8 mouse cellular contexts compared by ENCODE assay signal in genomic region chr6:125192841-125193240, GRCm38 (mm10). TPM values are rescaled to one million over a fixed set of nuclear protein-coding genes. Genes with fewer than 3 reads are reported as not detected.
A peak's percentile ranks its signal among the peaks of the same experiment; 100 is the strongest.
DNase-seq lines count a peak whose midpoint lies in the region; ATAC-seq and TF ChIP-seq lines count a peak whose summit lies in the region.

No protein-coding gene starts in this region.

- DNase-seq in liver, adult 2 months (ENCODE audit: extremely low read depth, low read depth, low spot score) = no peak
- DNase-seq in liver = no peak
- DNase-seq in c-Kit-positive CD71-positive TER-119-positive erythroid progenitor cells, embryonic 14.5 days (ENCODE audit: low spot score) = peak; percentile 27
- no peak for DNase-seq in hindbrain, postnatal 0 days (ENCODE audit: low spot score)
- DNase-seq in frontal cortex, adult 2 months (ENCODE audit: extremely low spot score in 1 of 2, low spot score in 1 of 2) = no peak
- DNase-seq in retina, embryonic 14.5 days (ENCODE audit: low spot score) = no peak
- DNase-seq in ovary, adult 18-20 months (ENCODE audit: low spot score) = no peak

- H3K36me3 ChIP-seq in liver, adult 2 months (ENCODE audit: control insufficient read depth, insufficient read depth, low read length) = peaks cover 13% of the 10 kb centered on the region; the same call in 1 of the 2 replicates
- H3K36me3 ChIP-seq in hindbrain, postnatal 0 days (ENCODE audit: insufficient read depth, low read length) = peaks cover 23% of the 10 kb centered on the region
- H3K36me3 ChIP-seq in myocyte (ENCODE audit: control insufficient read depth, insufficient read depth) = peaks cover 14% of the 10 kb centered on the region

- WGBS in liver, adult 2 months = 32% methylated on average over 5 of the region's 5 CpGs
- 51% methylated on average over 5 of the region's 5 CpGs for WGBS in hindbrain, postnatal 0 days

- peak overlapping the region; percentile 86; the same call in 1 of the 2 replicates for H3K27ac ChIP-seq in liver, adult 2 months (replicated peaks; ENCODE audit: insufficient read depth, low read depth, low read length)
- H3K27ac ChIP-seq in hindbrain, postnatal 0 days = peak overlapping the region; percentile 97

- peak overlapping the region; percentile 65 for H3K4me3 ChIP-seq in liver, adult 2 months (ENCODE audit: insufficient read depth, low read depth, low read length)
- peak overlapping the region; percentile 70 for H3K4me3 ChIP-seq in hindbrain, postnatal 0 days (ENCODE audit: low read length)
- peak overlapping the region; percentile 92 for H3K4me3 ChIP-seq in myocyte

- H3K4me1 ChIP-seq in liver, adult 2 months (ENCODE audit: control insufficient read depth, insufficient read depth, low read length) = peaks cover 2% of the 10 kb centered on the region
- H3K4me1 ChIP-seq in hindbrain, postnatal 0 days (ENCODE audit: insufficient read depth, low read length) = peaks cover 5% of the 10 kb centered on the region

- H3K9ac ChIP-seq in liver, adult 2 months (ENCODE audit: low read depth, low read length) = peak overlapping the region; percentile 85
- peak overlapping the region; percentile 74 for H3K9ac ChIP-seq in hindbrain, postnatal 0 days (replicated peaks; ENCODE audit: low read length)

- H3K79me2 ChIP-seq in liver, adult 2 months (ENCODE audit: control insufficient read depth, insufficient read depth, low read length) = no peaks in the 10 kb centered on the region
- H3K79me2 ChIP-seq in myocyte (ENCODE audit: control insufficient read depth, insufficient read depth) = peaks cover 57% of the 10 kb centered on the region

- no peak for TF ChIP-seq POLR2A in liver, adult 2 months (IDR thresholded peaks at IDR 0.05; ENCODE audit: extremely low read depth, insufficient read depth, low read length)
- no peak for TF ChIP-seq POLR2A in myocyte (IDR thresholded peaks at IDR 0.05; ENCODE audit: insufficient read length, low read depth)

- no peaks in the 10 kb centered on the region for H3K9me3 ChIP-seq in hindbrain, postnatal 0 days (ENCODE audit: low read length)

- peak overlapping the region; percentile 71 for H3ac ChIP-seq in myocyte (ENCODE audit: control insufficient read depth, insufficient read length)

- H3K27me3 ChIP-seq in liver, adult 2 months (ENCODE audit: control insufficient read depth, insufficient read depth, low read length) = no peaks in the 10 kb centered on the region
- H3K27me3 ChIP-seq in hindbrain, postnatal 0 days (ENCODE audit: insufficient read depth, low read length) = no peaks in the 10 kb centered on the region
- no peaks in the 10 kb centered on the region for H3K27me3 ChIP-seq in myocyte (ENCODE audit: control insufficient read depth, insufficient read depth, insufficient read length)

- no peak for TF ChIP-seq CTCF in liver, adult 2 months (IDR thresholded peaks at IDR 0.05; ENCODE audit: low read depth, low read length)
- TF ChIP-seq CTCF in hindbrain, postnatal 0 days (IDR thresholded peaks at IDR 0.05; ENCODE audit: low read depth) = no peak

- H3K4me2 ChIP-seq in hindbrain, postnatal 0 days (ENCODE audit: low read depth, low read length) = peak overlapping the region; percentile 88
- H3K4me2 ChIP-seq in myocyte (ENCODE audit: low read depth) = peak overlapping the region; percentile 86

- no peak for ATAC-seq in hindbrain, postnatal 0 days

TF ChIP-seq in myocyte, 11 proteins besides CTCF, POLR2A, EP300 and RAD21:
- TF ChIP-seq TCF12 (IDR thresholded peaks at IDR 0.05; ENCODE audit: insufficient read depth, poor library complexity, severe bottlenecking) = no peak
- no peak for TF ChIP-seq USF1 (IDR thresholded peaks at IDR 0.05; ENCODE audit: low read depth)
- TF ChIP-seq POLR2AphosphoS2 (IDR thresholded peaks at IDR 0.05; ENCODE audit: insufficient read length, low read depth) = no peak
- TF ChIP-seq MYOG (IDR thresholded peaks at IDR 0.05; ENCODE audit: control insufficient read depth in 1 of 3, insufficient read depth in 1 of 3, insufficient read length in 2 of 3, low read depth in 2 of 3) = no peak
- no peak for TF ChIP-seq MAX (IDR thresholded peaks at IDR 0.05; ENCODE audit: low read depth)

RNA-seq across cellular contexts. Expression of gene Mrpl51, which starts 1.2 kb away (rescaled TPM):
- 43.0 and 44.0 TPM in 2 replicates for total RNA-seq in liver, adult 2 months (2014; rRNA removed)
- polyA plus RNA-seq in liver, adult 2 months (2012; rRNA removed) = 69.8 and 72.4 TPM in 2 replicates
- total RNA-seq in hindbrain, postnatal 0 days (2014; rRNA removed) = 20.6 and 40.3 TPM in 2 replicates
- 159 and 163 TPM in 2 replicates for polyA plus RNA-seq in hindbrain, postnatal 0 days (2015; fragmentation: Nextera tagmentation; extraction: Ambion mirVana)
- 132 TPM for polyA plus RNA-seq in myocyte (2012; fragmentation: generic; extraction: Trizol)
- polyA plus RNA-seq in frontal cortex, adult 2 months (2012; rRNA removed) = 46.7 and 48.7 TPM in 2 replicates

RNA-seq across cellular contexts. Expression of gene Ncapd2, which starts 1.3 kb away (rescaled TPM):
- 2.4 and 4.6 TPM in 2 replicates for total RNA-seq in liver, adult 2 months (2014; rRNA removed)
- 3.5 and 5.3 TPM in 2 replicates for polyA plus RNA-seq in liver, adult 2 months (2012; rRNA removed)
- total RNA-seq in hindbrain, postnatal 0 days (2014; rRNA removed) = 47.1 and 56.3 TPM in 2 replicates
- polyA plus RNA-seq in hindbrain, postnatal 0 days (2015; fragmentation: Nextera tagmentation; extraction: Ambion mirVana) = 30.3 and 34.1 TPM in 2 replicates
- polyA plus RNA-seq in myocyte (2012; fragmentation: generic; extraction: Trizol) = 34.7 TPM
- polyA plus RNA-seq in frontal cortex, adult 2 months (2012; rRNA removed) = 51.7 and 53.6 TPM in 2 replicates

RNA-seq across cellular contexts. Expression of gene Vamp1, which starts 22.5 kb away (rescaled TPM):
- 1.5 and 2.0 TPM in 2 replicates for total RNA-seq in liver, adult 2 months (2014; rRNA removed)
- 3.8 and 5.5 TPM in 2 replicates for polyA plus RNA-seq in liver, adult 2 months (2012; rRNA removed)
- 74.6 and 85.3 TPM in 2 replicates for total RNA-seq in hindbrain, postnatal 0 days (2014; rRNA removed)
- 73.0 and 74.6 TPM in 2 replicates for polyA plus RNA-seq in hindbrain, postnatal 0 days (2015; fragmentation: Nextera tagmentation; extraction: Ambion mirVana)
- polyA plus RNA-seq in myocyte (2012; fragmentation: generic; extraction: Trizol) = 6.5 TPM
- polyA plus RNA-seq in frontal cortex, adult 2 months (2012; rRNA removed) = 81.5 and 103 TPM in 2 replicates

RNA-seq across cellular contexts. Expression of gene Gapdh, which starts 26.6 kb away (rescaled TPM):
- 1,072 and 1,474 TPM in 2 replicates for total RNA-seq in liver, adult 2 months (2014; rRNA removed)
- polyA plus RNA-seq in liver, adult 2 months (2012; rRNA removed) = 2,601 and 2,951 TPM in 2 replicates
- total RNA-seq in hindbrain, postnatal 0 days (2014; rRNA removed) = 2,711 and 2,736 TPM in 2 replicates
- polyA plus RNA-seq in hindbrain, postnatal 0 days (2015; fragmentation: Nextera tagmentation; extraction: Ambion mirVana) = 1,874 and 1,919 TPM in 2 replicates
- 9,871 TPM for polyA plus RNA-seq in myocyte (2012; fragmentation: generic; extraction: Trizol)
- 4,623 and 6,295 TPM in 2 replicates for polyA plus RNA-seq in frontal cortex, adult 2 months (2012; rRNA removed)

RNA-seq across cellular contexts. Expression of gene Tapbpl, which starts 38.8 kb away (rescaled TPM):
- 15.0 and 16.5 TPM in 2 replicates for total RNA-seq in liver, adult 2 months (2014; rRNA removed)
- polyA plus RNA-seq in liver, adult 2 months (2012; rRNA removed) = 18.2 and 19.0 TPM in 2 replicates
- 4.5 and 7.0 TPM in 2 replicates for total RNA-seq in hindbrain, postnatal 0 days (2014; rRNA removed)
- 7.0 and 7.8 TPM in 2 replicates for polyA plus RNA-seq in hindbrain, postnatal 0 days (2015; fragmentation: Nextera tagmentation; extraction: Ambion mirVana)
- polyA plus RNA-seq in myocyte (2012; fragmentation: generic; extraction: Trizol) = 6.5 TPM
- polyA plus RNA-seq in frontal cortex, adult 2 months (2012; rRNA removed) = 6.4 and 7.1 TPM in 2 replicates
